ENCODE assay signal across 9 mouse cellular contexts in the genomic region with DNA sequence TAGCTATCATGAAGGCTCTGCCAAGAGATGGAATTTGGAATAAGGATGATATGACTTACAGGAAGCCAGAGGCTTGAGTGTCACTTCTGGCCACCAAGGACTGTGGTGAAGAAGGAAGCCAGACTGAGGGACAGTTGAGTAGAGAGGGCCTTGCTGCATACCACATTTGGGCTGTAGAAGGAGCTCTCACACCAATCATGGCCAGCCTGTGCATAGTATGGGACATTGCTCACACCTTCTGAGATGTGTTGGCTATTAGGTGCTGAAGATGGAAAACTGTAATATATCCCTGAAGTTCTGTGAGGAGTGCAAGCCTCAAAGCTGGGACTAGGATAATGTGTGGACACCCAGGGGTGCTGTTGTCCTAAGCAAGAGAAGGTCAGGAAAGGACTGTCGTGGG. TPM values are rescaled to one million over a fixed set of nuclear protein-coding genes. Genes with fewer than 3 reads are reported as not detected.
A peak's percentile ranks its signal among the peaks of the same experiment; 100 is the strongest.
DNase-seq lines count a peak whose midpoint lies in the region; ATAC-seq and TF ChIP-seq lines count a peak whose summit lies in the region.
"Had no signal": no experiment of that assay in that cellular context is flagged by ENCODE, and none has a peak within 500 bp of the region (broad histone marks: within the 10 kb centered on the region; RNA-seq: fewer than 3 reads in every experiment).

No protein-coding gene starts in this region.

- DNase-seq in CD4-positive, CD25-positive, alpha-beta regulatory T cell, adult 2 months (ENCODE audit: low read depth, low spot score) = peak; percentile 23
- DNase-seq in liver, embryonic 14.5 days (ENCODE audit: low read depth in 3 of 3, low spot score in 3 of 3) = no peak
- DNase-seq in liver, embryonic 11.5 days (ENCODE audit: low spot score) = no peak
- DNase-seq in heart, postnatal 14 days = peak; percentile 25 to 35
- peak; percentile 47 to 66 for DNase-seq in layer of hippocampus, postnatal 10 days (ENCODE audit: low spot score in 2 of 2)
- peak; percentile 55 to 64 for DNase-seq in right cerebral cortex, postnatal 10 days (ENCODE audit: low spot score in 2 of 2)

- no peaks in the 10 kb centered on the region for H3K27me3 ChIP-seq in liver, embryonic 14.5 days (ENCODE audit: control insufficient read depth, insufficient read depth, low read length)
- no peaks in the 10 kb centered on the region for H3K27me3 ChIP-seq in liver, embryonic 11.5 days (replicated peaks; ENCODE audit: control insufficient read depth, insufficient read depth, low read length)

- no peak overlapping the region for H3K9ac ChIP-seq in liver, embryonic 14.5 days (replicated peaks)
- no peak overlapping the region for H3K9ac ChIP-seq in liver, embryonic 11.5 days (ENCODE audit: low read depth, low read length)

- intact Hi-C loops in heart, postnatal 14 days (cut with DNase I) = loop anchor here (1.0 to 2.0 kb wide), 2 partner anchors 153 to 376 kb away; no protein-coding TSS in a partner anchor

- TF ChIP-seq EP300 in liver, embryonic 14.5 days (IDR thresholded peaks at IDR 0.05; ENCODE audit: low read depth) = no peak

- ATAC-seq in CD4-positive, CD25-positive, alpha-beta regulatory T cell, adult 4 months = no peak
- no peak for ATAC-seq in liver, embryonic 14.5 days (ENCODE audit: insufficient read depth)
- ATAC-seq in liver, embryonic 11.5 days (replicated peaks; ENCODE audit: low FRiP score) = no peak
- no peak for ATAC-seq in megakaryocyte, adult 5-6 weeks (ENCODE audit: poor library complexity, severe bottlenecking)

- 31% methylated on average over 1 of the region's 1 CpGs for WGBS in liver, embryonic 14.5 days (ENCODE audit: insufficient replicate concordance)
- 61% methylated on average over 1 of the region's 1 CpGs for WGBS in liver, embryonic 11.5 days

- no peak overlapping the region for H3K4me3 ChIP-seq in liver, embryonic 14.5 days (ENCODE audit: insufficient read depth in 1 of 2, low read depth in 2 of 2, low read length in 2 of 2)
- no peak overlapping the region for H3K4me3 ChIP-seq in liver, embryonic 11.5 days (ENCODE audit: low read depth, low read length)
- H3K4me3 ChIP-seq: megakaryocyte, embryonic 14.5 days had no signal

- H3K4me2 ChIP-seq in liver, embryonic 14.5 days (ENCODE audit: low read depth) = no peak overlapping the region
- no peak overlapping the region for H3K4me2 ChIP-seq in liver, embryonic 11.5 days

- no peaks in the 10 kb centered on the region; a peak in 1 of 4 replicates for H3K4me1 ChIP-seq in liver, embryonic 14.5 days (replicated peaks; ENCODE audit: control insufficient read depth in 2 of 2, insufficient read depth in 2 of 2, low read length in 1 of 2)
- H3K4me1 ChIP-seq in liver, embryonic 11.5 days (replicated peaks; ENCODE audit: control insufficient read depth, insufficient read depth, low read length) = no peaks in the 10 kb centered on the region

- peak; percentile 63 for TF ChIP-seq CTCF in liver, embryonic 14.5 days (IDR thresholded peaks at IDR 0.05; ENCODE audit: low read depth)

- no peaks in the 10 kb centered on the region for H3K9me3 ChIP-seq in liver, embryonic 14.5 days (ENCODE audit: control insufficient read depth, low read length)
- no peaks in the 10 kb centered on the region for H3K9me3 ChIP-seq in liver, embryonic 11.5 days (ENCODE audit: control insufficient read depth, low read length)
- H3K9me3 ChIP-seq: megakaryocyte, embryonic 14.5 days had no signal

- H3K36me3 ChIP-seq in liver, embryonic 14.5 days (replicated peaks; ENCODE audit: control insufficient read depth, insufficient read depth, low read depth) = no peaks in the 10 kb centered on the region
- no peaks in the 10 kb centered on the region for H3K36me3 ChIP-seq in liver, embryonic 11.5 days (ENCODE audit: control insufficient read depth, insufficient read depth, low read length)

- H3K27ac ChIP-seq in liver, embryonic 14.5 days = no peak overlapping the region
- no peak overlapping the region for H3K27ac ChIP-seq in liver, embryonic 11.5 days (ENCODE audit: low read depth, low read length)

RNA-seq across cellular contexts. Expression of a gene that starts 13.9 kb away (rescaled TPM):
- polyA plus RNA-seq in CD4-positive, CD25-positive, alpha-beta regulatory T cell, adult 4 months (2017; shearing (Covaris generic)) = 10 to 100 TPM in 1 of 2 experiments, 1 to 10 TPM in 1; 9.4 to 10.9 TPM
- polyA plus RNA-seq in liver, embryonic 14.5 days (2012; rRNA removed) = 2.6 and 4.3 TPM in 2 replicates
- 6.2 and 6.5 TPM in 2 replicates for polyA plus RNA-seq in liver, embryonic 14.5 days (2014; fragmentation: Nextera tagmentation; extraction: Ambion mirVana)
- polyA plus RNA-seq in liver, embryonic 11.5 days (2014; fragmentation: Nextera tagmentation; extraction: Ambion mirVana) = 14.9 and 16.2 TPM in 2 replicates
- 10 to 100 TPM; 15.2 to 15.5 TPM for total RNA-seq in heart, postnatal 14 days (2021)
- 10 to 100 TPM; 30.9 to 32.4 TPM for total RNA-seq in layer of hippocampus, postnatal 10 days (2021)
- 9.3 and 11.7 TPM in 2 replicates for total RNA-seq in megakaryocyte, adult 5-6 weeks (2015)
- 15.6 and 22.3 TPM in 2 replicates for total RNA-seq in megakaryocyte, adult 5-6 weeks (2017)

RNA-seq across cellular contexts. Expression of a gene that starts 20.9 kb away (rescaled TPM):
- 1 to 10 TPM; 5.1 to 9.6 TPM for polyA plus RNA-seq in CD4-positive, CD25-positive, alpha-beta regulatory T cell, adult 4 months (2017; shearing (Covaris generic))
- polyA plus RNA-seq in liver, embryonic 14.5 days (2012; rRNA removed) = 4.0 and 4.1 TPM in 2 replicates
- polyA plus RNA-seq in liver, embryonic 14.5 days (2014; fragmentation: Nextera tagmentation; extraction: Ambion mirVana) = 1.9 TPM in 2 replicates
- polyA plus RNA-seq in liver, embryonic 11.5 days (2014; fragmentation: Nextera tagmentation; extraction: Ambion mirVana) = 4.0 and 5.2 TPM in 2 replicates
- total RNA-seq in heart, postnatal 14 days (2021) = 10 to 100 TPM; 12.2 to 13.3 TPM
- total RNA-seq in layer of hippocampus, postnatal 10 days (2021) = 10 to 100 TPM; 26.5 to 29.8 TPM
- 26.1 and 29.3 TPM in 2 replicates for total RNA-seq in megakaryocyte, adult 5-6 weeks (2015)
- 11.0 and 12.6 TPM in 2 replicates for total RNA-seq in megakaryocyte, adult 5-6 weeks (2017)

Comparison
In these comparisons a context has a peak if more than half of its experiments do, and no peak if none do; other contexts are left out.
1. DNase-seq: peak in CD4-positive, CD25-positive, alpha-beta regulatory T cell, adult 2 months (single experiment), heart, postnatal 14 days (2 of 2), layer of hippocampus, postnatal 10 days (2 of 2) and right cerebral cortex, postnatal 10 days (2 of 2); none in liver, embryonic 14.5 days (0 of 3) and liver, embryonic 11.5 days (single experiment).